Mouse (Mus musculus): Measurements from ENCODE around the gene Krt4. TPM values are rescaled to one million over a fixed set of nuclear protein-coding genes. Genes with fewer than 3 reads are reported as not detected.

Krt4 gene
- 0.07 and 0.53 TPM in 2 replicates for polyA plus RNA-seq (2012; rRNA removed; ENCODE audit: low replicate concordance)

GRCm38 (mm10) chr15:101924635-101925034 lies at the start of gene Krt4:
TSS of gene Krt4 (minus strand) at chr15:101924735.

GRCm38 (mm10) chr15:101954187-101954586 lies 29.7 kb upstream of the Krt4 start, which contains the start of gene Krt78:
TSS of gene Krt78 (minus strand) at chr15:101954287.

GRCm38 (mm10) chr15:101940274-101940829 lies 15.8 kb upstream of the Krt4 start, which contains the start of gene Krt79:
TSS of gene Krt79 (minus strand) at chr15:101940324.

DNA sequence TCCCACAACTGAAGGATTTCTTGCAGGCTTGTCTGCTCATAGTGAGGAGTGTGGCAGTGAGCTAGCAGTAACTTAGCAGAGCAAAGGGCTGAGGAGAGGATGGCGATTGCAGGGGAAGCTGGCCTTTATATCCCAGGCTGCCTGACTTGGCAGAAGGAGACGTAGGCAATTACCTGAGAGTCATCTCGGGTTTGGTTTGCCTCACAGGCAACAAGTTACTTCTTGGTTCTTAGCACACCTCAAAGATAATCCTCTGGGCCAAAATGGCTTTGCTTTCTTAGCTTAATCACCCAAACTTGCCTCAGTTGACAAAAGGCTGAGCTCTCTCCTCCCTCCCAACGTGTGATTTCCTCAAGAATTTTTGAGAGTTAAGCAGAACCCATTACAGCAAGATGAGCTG lies 31.7 kb downstream of the Krt4 start, which contains the start of gene Krt76:
TSS of gene Krt76 (minus strand) at position 101 of the 400 bp plus-strand sequence.

DNA sequence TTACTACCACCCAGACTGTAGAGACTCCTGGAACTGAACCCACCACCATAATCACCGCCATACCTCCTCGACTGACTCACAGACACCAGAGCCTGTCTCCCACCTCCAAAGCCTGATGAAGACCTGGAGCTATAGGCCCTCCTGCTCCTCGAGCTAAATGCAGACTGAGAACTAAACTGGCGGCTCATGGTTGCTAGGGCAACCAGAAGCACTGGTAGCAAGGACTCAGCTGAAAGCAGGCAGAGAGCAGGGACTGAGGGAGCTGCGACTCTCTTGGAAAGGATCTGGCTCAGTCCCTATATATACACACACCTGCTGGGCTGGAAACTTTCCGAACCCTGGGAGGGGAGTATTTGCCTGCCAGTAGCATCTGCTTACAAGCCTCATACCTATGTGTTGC lies 55.1 kb downstream of the Krt4 start, which contains the start of gene Krt77:
TSS of gene Krt77 (minus strand) at position 275 of the 400 bp plus-strand sequence.

Other genes starting within 250 kb of the Krt4 start
- gene Krt6b, start 244.4 kb downstream of the Krt4 start, polyA plus RNA-seq (2012; rRNA removed; ENCODE audit: low replicate concordance), result not detected in 2 replicates
- gene Krt6a, start 230.4 kb downstream of the Krt4 start, polyA plus RNA-seq (2012; rRNA removed; ENCODE audit: low replicate concordance), result not detected in 2 replicates
- gene Krt5, start 211.8 kb downstream of the Krt4 start, polyA plus RNA-seq (2012; rRNA removed; ENCODE audit: low replicate concordance), result 0.07 and 3.5 TPM in 2 replicates
- not detected in 2 replicates for gene Krt71, start 181.6 kb downstream of the Krt4 start, polyA plus RNA-seq (2012; rRNA removed; ENCODE audit: low replicate concordance)
- gene Krt72, start 138.3 kb downstream of the Krt4 start, polyA plus RNA-seq (2012; rRNA removed; ENCODE audit: low replicate concordance), result not detected in 2 replicates
- not detected in 2 replicates for gene Krt73, start 122.4 kb downstream of the Krt4 start, polyA plus RNA-seq (2012; rRNA removed; ENCODE audit: low replicate concordance)
- gene Krt2, start 106.6 kb downstream of the Krt4 start, polyA plus RNA-seq (2012; rRNA removed; ENCODE audit: low replicate concordance), result 0.10 TPM in 1 of 2 replicates, not detected in the other
- gene Krt1, start 73.9 kb downstream of the Krt4 start, polyA plus RNA-seq (2012; rRNA removed; ENCODE audit: low replicate concordance), result 0.08 TPM in 1 of 2 replicates, not detected in the other
- gene Krt77, start 55.0 kb downstream of the Krt4 start, polyA plus RNA-seq (2012; rRNA removed; ENCODE audit: low replicate concordance), result not detected in 2 replicates
- 0.13 TPM in 1 of 2 replicates, not detected in the other for gene Krt76, start 31.8 kb downstream of the Krt4 start, polyA plus RNA-seq (2012; rRNA removed; ENCODE audit: low replicate concordance)
- gene Krt79, start 15.6 kb upstream of the Krt4 start, polyA plus RNA-seq (2012; rRNA removed; ENCODE audit: low replicate concordance), result 2.7 and 9.0 TPM in 2 replicates
- 0.06 TPM in 2 replicates for gene Krt78, start 29.6 kb upstream of the Krt4 start, polyA plus RNA-seq (2012; rRNA removed; ENCODE audit: low replicate concordance)
- 2.4 and 188 TPM in 2 replicates for gene Krt8, start 79.7 kb upstream of the Krt4 start, polyA plus RNA-seq (2012; rRNA removed; ENCODE audit: low replicate concordance)
- gene Krt18, start 103.4 kb upstream of the Krt4 start, polyA plus RNA-seq (2012; rRNA removed; ENCODE audit: low replicate concordance), result 1.2 and 88.2 TPM in 2 replicates
- 50.5 and 145 TPM in 2 replicates for gene Eif4b, start 149.0 kb upstream of the Krt4 start, polyA plus RNA-seq (2012; rRNA removed; ENCODE audit: low replicate concordance)
- gene Tns2, start 175.7 kb upstream of the Krt4 start, polyA plus RNA-seq (2012; rRNA removed; ENCODE audit: low replicate concordance), result 150 and 234 TPM in 2 replicates
- 33.0 and 40.9 TPM in 2 replicates for gene Spryd3, start 211.5 kb upstream of the Krt4 start, polyA plus RNA-seq (2012; rRNA removed; ENCODE audit: low replicate concordance)
- gene Igfbp6, start 219.6 kb upstream of the Krt4 start, polyA plus RNA-seq (2012; rRNA removed; ENCODE audit: low replicate concordance), result 189 and 436 TPM in 2 replicates
- 0.47 and 1.2 TPM in 2 replicates for gene Soat2, start 225.8 kb upstream of the Krt4 start, polyA plus RNA-seq (2012; rRNA removed; ENCODE audit: low replicate concordance)

Measured in subcutaneous adipose tissue, adult 2 months (tissue).